Mouse (Mus musculus): ENCODE measurements at regions not wholly inside any gene's neighbourhood (a gene's known extent, or its start where the extent isn't known, plus 50 kb on each side); places are given as distances from the start of the nearest gene placed in this dataset.
"Not testable (repeated sequence)": the region's sequence is repeated elsewhere in the genome, so short reads cannot be mapped to it uniquely, and the experiment has no call there.

DNA sequence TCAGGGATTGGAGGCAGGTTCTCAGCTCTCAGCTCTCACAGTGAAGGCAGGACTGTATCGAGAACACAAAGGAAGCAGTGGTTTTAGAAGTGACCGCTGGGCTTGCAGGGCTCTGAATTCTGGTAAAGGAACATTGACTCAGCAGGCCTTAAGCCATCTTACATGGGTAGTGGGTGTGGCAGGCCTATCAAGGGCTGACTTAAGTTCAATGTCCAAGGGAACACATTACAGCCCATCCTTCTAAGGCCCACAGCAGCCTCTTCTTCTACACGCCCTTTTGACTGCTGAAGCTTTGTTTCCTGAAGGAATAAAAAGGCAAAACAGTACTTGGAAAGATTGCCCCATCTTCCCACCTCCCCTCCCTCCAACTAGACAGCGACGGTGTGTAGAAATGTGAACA lies 137.6 kb downstream of the Tnfsf18 start:
- no peak for DNase-seq (ENCODE audit: low spot score in 2 of 2)

- peak in 1 of 2 experiments; percentile 4 for DNase-seq (ENCODE audit: low spot score in 2 of 2)
Measured at GRCm38 (mm10) chr1:161621291-161621690, 126.8 kb downstream of the Tnfsf18 start.

- DNase-seq (ENCODE audit: low spot score in 2 of 2) = not testable (repeated sequence)
Measured at GRCm38 (mm10) chr1:161614091-161614490, 119.6 kb downstream of the Tnfsf18 start.

- DNase-seq (ENCODE audit: low spot score in 2 of 2) = not testable (repeated sequence)
Measured at GRCm38 (mm10) chr1:161613658-161614057, 119.2 kb downstream of the Tnfsf18 start.

GRCm38 (mm10) chr1:161607446-161607845 lies 113.0 kb downstream of the Tnfsf18 start:
- no peak for DNase-seq (ENCODE audit: low spot score in 2 of 2)

DNA sequence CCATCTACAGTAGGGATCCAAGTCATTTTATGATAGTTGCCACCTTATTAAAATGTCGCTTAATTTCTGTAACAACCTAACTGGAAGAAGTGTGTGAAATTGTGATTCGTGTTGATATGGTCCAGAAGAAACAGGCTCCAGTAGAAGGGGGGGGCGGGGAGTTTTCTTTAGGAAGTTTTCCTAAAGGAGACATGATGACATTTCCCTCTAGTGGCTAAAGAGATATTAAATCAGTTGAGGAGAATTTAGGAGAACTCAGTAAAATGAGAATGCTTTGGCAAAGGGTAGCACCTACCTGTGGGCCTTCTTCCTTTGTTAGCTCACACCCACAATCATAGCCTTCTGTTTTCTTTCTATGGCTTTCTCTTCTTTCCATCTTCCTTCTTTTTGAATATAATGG lies 107.7 kb downstream of the Tnfsf18 start:
- no peak for DNase-seq (ENCODE audit: low spot score in 2 of 2)

- DNase-seq (ENCODE audit: low spot score in 2 of 2) = no peak
Measured at GRCm38 (mm10) chr1:161601167-161601566, 106.7 kb downstream of the Tnfsf18 start.

DNA sequence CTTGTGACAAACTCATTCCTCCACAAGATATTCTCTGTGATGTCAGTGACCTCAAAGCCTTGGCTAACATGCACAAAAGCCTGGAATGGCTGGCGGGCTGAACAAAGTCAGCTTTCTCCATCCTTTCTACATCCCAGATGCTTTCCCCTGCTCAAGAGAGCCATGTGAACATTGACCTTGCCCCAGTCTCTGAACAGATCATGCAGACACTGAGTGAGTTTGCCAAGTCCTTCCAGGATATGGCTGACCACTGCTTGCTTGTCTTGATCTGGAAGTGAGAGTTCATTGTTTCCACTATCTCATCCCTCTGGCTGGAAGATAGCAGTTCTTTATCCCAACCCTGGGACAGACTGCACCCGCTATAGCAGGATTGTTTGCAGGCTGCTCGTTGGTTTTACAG lies 103.7 kb downstream of the Tnfsf18 start:
- DNase-seq (ENCODE audit: low spot score in 2 of 2) = no peak

DNA sequence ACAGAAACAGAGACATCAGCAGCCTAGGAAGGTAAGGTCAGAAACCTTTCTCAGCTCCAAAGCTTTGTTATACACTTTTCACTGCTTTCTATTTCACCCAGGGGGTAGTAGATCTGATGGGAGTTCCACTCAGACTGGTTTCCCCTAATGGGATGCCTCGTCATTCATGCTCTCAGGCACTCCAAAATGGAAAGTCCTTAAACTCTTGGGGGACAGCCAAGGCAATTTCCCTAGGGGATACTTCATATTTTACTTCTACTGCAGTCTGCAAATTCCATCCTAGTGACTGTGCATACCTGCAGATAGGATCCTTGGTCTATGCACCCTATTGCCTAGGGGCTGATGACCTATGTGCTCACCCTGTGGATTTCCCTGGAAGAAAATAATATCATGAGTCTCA lies 82.1 kb downstream of the Tnfsf18 start:
- no peak for DNase-seq (ENCODE audit: low spot score in 2 of 2)

DNA sequence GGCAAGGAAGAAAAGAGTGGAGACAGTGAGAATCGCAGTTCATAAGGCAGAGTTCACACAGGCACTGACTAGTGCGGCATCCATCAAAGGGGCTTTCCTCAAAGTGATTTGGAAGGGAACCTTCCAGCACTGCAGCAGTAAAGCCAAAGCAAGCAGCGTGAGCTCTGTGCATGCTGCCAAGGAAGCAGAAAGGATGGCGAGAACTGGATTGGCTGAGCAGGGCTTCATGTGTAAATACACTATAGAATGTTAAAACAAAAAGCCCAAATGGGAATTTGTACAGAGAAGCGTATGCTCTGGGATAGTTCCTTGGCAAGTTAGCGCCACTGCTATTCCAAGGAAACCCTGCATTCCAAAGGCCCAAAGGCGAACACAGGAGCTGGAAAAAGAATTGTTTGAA lies 81.5 kb downstream of the Tnfsf18 start:
- no peak for DNase-seq (ENCODE audit: low spot score in 2 of 2)

- DNase-seq (ENCODE audit: low spot score in 2 of 2) = no peak
Measured at GRCm38 (mm10) chr1:161575171-161575570, 80.7 kb downstream of the Tnfsf18 start.

DNA sequence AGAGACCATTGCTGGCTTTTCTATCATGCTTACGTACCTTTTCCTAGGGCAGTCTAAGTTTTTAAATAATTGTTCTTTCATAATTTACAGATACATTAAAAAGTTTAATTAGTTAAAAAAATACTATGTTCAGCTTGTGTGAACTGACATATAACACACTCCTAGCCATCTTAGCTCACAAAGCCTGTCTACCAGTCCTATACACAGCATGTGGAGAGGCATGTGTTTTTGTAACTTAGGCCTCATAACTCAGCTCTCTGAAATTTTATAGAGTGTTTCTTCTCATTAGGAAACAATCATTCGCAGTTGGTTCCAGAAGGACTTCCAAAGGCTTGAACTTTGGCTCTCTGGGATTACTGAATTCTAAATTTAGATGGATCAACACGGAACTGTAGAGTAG lies 76.3 kb downstream of the Tnfsf18 start:
- no peak for DNase-seq (ENCODE audit: low spot score in 2 of 2)

DNA sequence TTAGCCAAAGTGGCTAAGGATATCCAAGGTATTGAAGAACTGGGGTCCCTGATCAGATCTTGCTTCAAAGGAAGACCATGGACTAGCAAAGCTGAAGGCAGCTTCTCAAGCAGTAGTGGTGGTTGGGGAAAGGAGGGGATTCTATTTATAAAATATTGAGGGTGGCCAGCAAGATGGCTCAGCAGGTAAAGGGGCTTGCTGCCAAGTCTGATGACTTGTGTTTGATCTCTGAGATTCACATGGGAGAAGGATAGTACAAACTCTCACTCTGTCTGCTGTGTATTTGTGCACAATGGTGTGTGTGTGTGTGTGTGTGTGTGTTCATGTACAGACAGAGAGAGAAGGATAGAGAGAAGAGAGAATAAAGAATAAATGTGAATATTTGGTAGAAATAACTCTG lies 73.4 kb downstream of the Tnfsf18 start:
- DNase-seq (ENCODE audit: low spot score in 2 of 2) = no peak

GRCm38 (mm10) chr1:161560368-161560767 lies 65.9 kb downstream of the Tnfsf18 start:
- DNase-seq (ENCODE audit: low spot score in 2 of 2) = no peak

Measured in layer of hippocampus, adult 18-20 months (tissue).